Mouse (Mus musculus): ENCODE measurements at regions not wholly inside any gene's neighbourhood (a gene's known extent, or its start where the extent isn't known, plus 50 kb on each side); places are given as distances from the start of the nearest gene placed in this dataset.
"Not testable (repeated sequence)": the region's sequence is repeated elsewhere in the genome, so short reads cannot be mapped to it uniquely, and the experiment has no call there.

DNA sequence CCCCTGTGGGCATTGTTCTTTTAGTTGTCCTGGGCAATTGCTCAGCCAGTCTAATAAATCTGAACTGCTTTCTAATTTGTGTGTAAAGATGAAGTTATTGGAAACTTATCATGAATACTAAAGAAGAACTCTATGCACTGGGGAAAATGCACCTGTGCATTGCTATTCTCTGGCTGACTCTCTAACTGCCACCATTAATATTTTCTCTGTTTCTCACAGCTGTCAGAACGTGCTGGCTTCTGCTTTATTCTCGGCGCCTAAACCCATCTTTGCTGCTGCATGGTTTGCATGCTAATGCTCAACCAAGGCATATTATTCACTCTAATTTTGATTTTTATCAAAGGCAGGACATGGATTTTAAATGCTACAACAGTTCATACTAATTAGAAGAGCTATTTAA, 128.9 kb upstream of the Gm527 start:
- DNase-seq: no peak

GRCm38 (mm10) chr12:64808492-64808891, 109.2 kb upstream of the Gm527 start:
- not testable (repeated sequence) for DNase-seq

DNA sequence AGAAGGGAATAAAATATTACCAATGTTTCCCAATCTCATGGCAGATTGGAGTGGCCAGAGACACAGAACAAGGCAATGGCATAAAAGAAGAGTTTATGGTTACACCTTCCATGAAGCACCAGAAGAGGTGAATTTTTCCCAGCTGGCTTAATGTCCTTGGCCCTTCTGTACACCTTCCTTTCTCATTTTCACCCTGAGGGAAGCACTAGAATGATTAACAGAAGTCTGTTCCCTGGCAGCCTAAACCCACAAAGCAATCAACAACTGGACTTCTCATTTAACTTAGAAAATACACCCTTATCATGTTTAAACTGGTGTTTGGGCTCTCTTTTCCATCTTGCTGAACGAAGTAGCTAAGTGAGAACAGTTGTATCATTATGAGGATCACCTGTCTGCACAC, 107.6 kb upstream of the Gm527 start:
- DNase-seq: no peak

GRCm38 (mm10) chr12:64815871-64816270, 101.8 kb upstream of the Gm527 start:
- no peak for DNase-seq

GRCm38 (mm10) chr12:64817056-64817810, 100.5 kb upstream of the Gm527 start:
- DNase-seq: no peak

GRCm38 (mm10) chr12:64820722-64821121, 97.0 kb upstream of the Gm527 start:
- no peak for DNase-seq

- peak; percentile 8 for DNase-seq
These were observed 88.0 kb upstream of the Gm527 start for GRCm38 (mm10) chr12:64829662-64830249.

DNA sequence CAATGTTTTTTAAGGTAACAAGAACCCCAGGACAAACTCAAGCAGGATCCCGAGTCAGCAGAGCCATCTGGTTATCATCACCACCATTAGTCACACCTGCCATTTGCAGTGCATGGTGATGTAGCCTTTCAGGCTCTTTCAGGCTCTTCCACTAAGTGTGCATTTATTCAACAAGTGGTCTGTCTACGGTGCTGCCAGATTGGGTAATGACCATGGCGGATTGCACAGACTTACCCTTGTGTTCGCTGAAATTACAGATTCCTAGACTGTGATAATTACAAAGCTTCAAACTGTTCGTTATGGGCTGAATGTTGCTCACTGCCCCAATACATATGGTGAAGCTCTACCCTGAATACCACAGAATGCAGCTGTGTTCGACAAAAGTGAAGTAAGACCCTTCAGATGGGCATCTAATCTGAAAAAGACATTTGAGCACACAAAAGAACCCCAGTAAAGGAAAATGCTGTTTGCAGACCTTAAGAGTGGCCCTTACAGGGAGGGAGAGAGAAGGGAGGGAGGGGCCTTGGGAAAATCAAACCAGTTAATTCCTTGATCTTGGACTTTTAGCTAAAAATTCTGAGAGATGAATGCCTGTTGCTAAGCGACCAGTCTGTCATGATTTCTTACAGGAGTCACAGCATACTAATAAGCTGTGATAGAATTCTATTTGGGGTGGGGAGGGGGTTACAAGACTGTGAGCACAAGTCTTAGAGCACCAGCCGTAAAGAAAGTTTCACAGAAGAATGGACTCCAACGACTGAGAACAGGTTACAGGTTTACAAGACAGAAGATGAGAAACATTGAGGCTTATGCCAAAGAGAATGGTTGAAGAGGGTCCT, 85.2 kb upstream of the Gm527 start:
- DNase-seq: no peak

- no peak for DNase-seq
These were observed 60.0 kb upstream of the Gm527 start for GRCm38 (mm10) chr12:64857709-64858108.

All from cerebellum, adult 8-10 months (tissue).